Mouse (Mus musculus) thymus, postnatal 25 days (tissue): ENCODE data around the gene Nr0b2.
"Not testable (repeated sequence)": the region's sequence is repeated elsewhere in the genome, so short reads cannot be mapped to it uniquely, and the experiment has no call there.

Experiments
- DNase-seq: peaks from one replicate; pipeline ENCODE4 v3.0.0; 2022

Gene Nr0b2

DNA sequence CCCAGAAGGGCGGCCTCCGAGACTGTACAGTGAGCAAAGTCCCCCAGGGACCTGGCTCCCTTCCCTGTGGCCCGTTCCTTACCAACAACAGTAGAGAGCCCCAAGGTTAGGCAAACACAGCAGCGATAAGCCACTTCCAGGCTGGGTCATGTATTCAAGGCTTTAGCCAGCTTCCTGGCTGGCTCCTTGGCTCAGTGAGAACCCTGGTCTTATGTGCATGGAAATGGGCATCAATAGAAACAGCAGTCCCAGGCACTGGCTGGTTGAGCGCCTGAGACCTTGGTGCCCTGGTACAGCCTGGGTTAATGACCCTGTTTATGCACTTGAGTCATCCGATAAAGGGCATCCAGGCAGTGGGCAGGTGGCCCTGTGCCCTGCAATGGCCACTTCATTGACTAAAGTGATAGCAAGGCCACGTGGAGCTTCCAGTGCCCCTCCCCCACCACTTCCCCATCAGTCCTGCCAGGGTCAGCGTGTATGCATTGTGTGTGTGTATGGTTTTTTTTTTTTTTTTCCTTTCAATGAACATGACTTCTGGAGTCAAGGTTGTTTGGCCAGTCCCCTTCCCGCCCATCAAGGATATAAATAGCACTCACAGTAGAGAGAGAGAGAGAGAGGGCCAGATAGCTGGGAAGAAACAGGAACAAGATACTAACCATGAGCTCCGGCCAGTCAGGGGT, at the start of gene Nr0b2:
Gene Nr0b2 (plus strand): TSS at position 609 of the 680 bp plus-strand sequence.
- DNase-seq, result no peak

DNA sequence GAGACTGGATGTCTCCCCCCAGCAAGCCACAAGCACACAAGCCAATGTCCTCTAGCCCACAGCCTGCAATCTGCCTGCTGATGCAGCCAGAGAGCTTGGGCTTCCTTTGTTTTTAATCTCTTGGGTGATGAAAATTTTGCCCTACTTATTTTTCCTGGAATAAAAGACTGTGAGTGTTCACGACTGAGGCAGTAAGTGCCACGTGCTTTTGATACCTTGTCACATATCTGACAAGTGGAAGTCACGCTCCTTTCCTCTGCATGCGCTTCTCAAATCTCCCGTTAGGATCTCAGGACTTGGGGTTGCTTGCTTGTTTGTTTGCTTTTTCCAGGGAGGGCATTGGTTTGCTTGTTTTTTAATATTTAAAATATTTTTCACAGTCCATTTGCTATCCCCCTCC, 48.9 kb upstream of the Nr0b2 start:
- no peak for DNase-seq

DNA sequence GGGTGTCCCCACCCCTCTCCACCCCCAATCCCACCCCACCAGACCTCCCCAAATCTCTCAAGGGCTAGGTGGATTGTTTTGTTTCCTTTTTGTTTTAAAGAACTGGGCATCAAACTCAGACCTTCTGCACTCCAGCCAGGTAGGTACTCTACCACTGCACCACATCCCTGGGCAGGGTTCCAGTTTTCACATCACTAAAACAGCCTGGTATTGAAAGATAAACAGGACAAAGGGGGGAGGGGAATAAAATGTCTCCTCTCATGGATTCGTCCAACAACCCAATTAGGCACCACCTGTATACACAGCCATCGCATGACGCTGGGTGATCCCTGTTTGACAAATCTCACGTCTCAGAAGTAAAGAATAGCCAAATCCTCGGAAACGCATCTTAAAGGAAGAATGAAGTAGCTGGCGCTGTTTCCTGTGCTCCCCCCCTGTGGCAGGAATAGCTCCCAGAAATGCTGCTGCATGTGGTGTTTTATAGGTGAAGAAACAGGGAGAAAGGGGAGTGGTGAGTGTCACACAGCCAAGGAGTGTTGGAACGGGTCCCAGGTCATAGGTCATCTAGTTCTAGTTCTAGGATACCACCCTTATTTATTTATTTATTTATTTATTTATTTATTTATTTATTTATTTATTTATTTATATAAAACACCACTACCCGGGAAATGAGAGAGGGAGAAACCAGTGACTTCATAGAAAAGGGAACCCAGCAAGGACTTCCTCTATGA, 48.3 kb upstream of the Nr0b2 start:
- no peak for DNase-seq

DNA sequence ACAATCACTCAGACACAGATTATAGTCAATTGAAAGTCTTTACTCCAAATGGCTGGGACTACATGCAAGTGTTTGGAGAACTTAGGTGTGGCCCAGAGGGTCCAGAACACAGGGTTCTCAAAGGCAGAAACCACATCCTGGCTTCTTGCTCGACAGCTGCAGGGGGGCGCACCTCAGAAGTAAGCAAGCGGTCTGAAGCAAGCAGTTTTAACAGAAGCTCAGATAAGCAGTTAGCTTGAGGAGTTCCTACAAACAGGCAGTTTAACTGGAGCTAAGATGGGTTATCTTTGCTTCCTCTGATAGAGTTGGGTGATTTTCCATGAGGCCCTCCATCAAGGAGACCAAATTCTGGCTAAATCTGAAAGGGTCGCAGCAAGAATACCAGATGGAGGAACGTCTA, 46.6 kb upstream of the Nr0b2 start:
- peak; percentile 79 for DNase-seq

DNA sequence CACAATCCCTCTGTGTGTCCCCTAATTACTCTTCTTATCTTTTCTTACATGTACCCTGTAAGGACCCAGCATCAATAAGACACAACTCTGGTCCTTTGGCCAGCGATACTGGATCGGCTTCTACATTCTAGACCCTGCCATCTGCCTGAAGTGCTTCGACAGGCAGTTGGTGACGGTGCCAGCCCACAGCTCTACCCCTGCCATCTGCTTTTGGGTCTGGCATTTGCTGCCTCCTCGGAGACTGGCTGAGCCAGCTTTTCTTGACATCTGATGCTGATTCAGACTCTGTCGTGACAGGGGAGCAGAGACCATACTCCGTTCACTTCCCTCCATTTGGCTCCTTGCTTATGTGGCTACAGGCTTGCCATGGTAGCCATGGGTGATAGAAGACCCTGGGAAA, 44.2 kb upstream of the Nr0b2 start:
- no peak for DNase-seq

DNA sequence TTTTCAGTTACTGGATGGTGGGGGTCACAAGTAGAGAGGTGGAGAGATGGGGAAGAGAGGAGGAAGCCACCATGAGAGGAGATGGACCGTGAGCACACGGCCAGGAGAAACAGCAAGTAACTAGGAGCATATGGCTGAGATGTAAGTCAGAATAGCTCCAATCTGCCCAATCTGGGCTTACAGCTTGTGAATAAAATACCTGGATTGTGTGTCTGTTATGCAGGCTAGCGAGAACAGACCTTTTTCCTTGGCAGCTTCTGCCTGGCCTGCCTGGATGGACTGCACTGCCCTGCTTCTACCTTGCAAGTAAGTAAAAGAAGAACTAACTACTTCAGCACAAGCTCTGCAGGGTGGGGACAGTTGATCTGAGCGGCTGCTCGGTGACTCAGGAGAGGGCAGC, 42.1 kb upstream of the Nr0b2 start:
- no peak for DNase-seq

DNA sequence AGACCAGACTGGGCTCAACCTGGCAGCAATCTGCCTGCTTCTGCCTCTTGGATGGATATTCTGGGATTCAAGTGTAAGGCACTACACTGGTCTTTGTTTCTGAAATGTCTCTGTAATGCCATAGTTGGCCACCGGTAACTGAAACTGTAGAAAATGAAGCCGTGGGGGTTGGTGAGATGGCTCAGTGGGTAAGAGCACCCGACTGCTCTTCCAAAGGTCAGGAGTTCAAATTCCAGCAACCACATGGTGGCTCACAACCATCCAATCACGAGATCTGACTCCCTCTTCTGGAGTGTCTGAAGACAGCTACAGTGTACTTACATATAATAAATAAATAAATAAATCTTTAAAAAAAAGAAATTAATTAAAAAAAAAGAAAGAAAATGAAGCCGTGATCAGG, 40.7 kb upstream of the Nr0b2 start:
- DNase-seq, result not testable (repeated sequence)

DNA sequence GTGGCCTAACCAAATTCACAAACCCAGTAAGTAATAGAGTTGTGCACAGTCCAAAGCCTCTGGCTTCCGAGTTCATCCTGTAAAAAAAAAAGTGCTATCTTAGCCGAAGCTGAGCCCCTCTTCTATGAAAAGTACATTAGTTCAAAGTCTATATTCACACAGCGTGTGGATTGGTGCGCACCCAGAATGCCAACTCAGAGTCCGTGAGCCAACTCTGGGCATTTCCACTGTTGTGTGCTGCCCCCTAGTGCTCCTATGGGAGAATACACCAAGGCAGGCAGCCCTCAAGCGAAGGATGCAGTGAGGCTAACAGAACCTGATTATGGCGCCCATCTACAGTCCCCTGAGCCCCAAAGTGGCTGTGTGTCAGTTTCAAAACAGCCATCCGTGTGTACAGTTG, 40.2 kb upstream of the Nr0b2 start:
- peak; percentile 84 for DNase-seq

DNA sequence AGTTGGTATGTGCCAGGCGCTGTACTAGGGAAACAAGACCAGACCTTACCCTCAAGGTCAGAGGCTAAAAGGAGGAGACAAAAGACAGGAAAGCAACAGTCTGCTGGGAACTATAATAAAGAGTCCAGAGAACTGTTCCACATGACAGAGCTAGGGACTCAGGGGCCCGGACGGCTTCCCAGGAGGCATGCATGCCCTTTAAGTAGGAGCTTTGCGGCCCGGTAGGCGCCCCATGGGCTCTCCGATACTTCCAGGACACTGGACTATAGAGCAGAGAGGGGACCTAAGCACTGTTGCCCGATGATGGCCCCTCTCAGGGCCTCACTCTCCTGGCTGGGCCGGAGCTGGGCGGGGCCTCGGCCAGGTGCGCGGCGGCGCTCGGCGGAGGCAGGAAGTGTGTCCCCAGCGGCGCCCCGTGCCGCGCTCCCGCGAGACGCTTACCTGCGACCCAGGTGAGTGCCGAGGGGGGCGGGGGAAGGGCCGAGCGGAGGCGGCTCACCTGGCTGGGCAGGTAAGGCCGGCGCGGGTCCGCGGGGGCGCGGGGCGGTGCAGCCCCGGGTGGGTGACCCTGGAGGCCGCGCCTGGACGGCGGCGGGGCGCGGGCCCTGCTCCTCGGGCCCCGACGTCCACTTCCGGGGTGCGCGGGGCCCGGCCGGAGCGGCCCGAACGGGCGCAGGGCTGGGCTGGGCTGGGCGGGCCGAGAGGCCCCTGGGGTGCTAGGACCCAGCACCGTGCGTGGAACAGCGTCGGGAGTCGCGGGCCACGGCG, 34.4 kb upstream of the Nr0b2 start, which contains the start of gene Kdf1:
Gene Kdf1 (plus strand): TSS at position 363 of the 768 bp plus-strand sequence.
- peak; percentile 12 for DNase-seq

DNA sequence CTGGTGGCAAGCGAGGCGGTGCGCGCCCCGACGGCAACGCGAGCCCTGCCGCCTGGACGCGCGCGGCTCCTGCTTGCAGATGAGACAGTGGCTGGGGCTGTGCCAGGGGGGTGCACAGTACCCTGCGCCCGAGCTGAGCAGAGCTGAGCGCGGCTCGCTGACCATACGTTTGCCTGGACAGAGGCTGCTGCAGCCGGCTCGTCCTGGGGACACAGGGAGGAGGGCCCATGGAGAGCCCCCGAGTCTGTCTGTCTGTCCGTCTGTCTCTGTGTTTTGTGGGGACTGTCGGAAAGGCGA, 33.9 kb upstream of the Nr0b2 start:
- no peak for DNase-seq

DNA sequence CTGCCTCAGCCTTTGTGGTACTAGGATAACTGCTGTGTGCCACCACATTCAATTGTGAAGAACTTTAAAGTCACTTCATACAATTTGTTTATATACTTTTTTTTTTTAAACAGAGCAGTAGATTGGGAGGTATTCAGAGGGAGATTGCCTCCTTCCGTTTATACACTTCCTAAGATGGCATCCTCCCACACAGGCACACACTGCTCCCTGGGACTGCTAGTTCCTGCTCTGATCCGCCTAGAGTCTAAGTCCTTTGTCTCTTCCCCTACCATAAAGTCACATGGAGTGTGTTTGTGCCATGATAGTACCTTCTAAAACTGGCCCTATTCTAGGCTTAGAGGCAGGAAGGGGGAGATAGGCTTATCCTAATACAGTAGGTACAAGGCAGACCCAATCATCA, 31.7 kb upstream of the Nr0b2 start:
- no peak for DNase-seq

DNA sequence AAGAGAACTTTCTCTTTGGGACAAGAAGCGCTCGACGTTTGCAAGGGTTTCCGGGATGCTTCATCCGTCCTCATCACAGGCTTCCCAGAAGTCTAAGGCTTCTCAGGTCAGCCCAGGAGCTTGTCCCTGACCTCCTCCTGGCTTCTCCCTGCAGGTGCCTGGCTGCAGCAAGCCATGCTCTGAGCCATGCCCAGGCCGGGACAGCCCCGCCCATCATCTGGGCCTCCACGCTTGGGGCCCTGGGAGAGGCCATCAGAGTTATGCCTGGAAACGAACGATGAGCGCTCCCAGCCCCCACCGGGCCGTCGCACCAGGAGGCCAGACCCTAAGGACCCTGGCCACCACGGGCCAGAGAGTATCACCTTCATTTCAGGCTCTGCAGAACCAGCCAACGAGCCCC, 25.4 kb upstream of the Nr0b2 start:
- DNase-seq, result no peak

DNA sequence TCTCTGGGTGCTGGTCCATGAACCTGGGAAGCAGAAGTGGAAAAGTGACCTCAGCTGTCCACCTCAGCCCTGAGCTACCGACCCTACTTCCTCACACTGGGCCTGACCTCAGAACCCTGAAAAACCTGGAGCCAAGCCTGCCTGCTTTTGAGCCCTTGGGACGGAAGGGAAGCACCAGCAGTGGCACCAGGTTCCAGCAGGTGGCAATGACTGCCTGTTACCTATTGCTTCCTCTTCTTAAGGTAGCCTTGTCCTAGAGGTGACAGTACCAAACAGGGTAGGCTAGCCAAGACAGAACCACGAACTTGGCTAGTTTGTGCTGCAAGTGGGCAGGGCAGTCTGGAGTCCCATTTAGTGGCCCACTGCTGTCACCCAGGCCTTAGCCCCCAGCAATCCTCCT, 20.4 kb upstream of the Nr0b2 start:
- no peak for DNase-seq

DNA sequence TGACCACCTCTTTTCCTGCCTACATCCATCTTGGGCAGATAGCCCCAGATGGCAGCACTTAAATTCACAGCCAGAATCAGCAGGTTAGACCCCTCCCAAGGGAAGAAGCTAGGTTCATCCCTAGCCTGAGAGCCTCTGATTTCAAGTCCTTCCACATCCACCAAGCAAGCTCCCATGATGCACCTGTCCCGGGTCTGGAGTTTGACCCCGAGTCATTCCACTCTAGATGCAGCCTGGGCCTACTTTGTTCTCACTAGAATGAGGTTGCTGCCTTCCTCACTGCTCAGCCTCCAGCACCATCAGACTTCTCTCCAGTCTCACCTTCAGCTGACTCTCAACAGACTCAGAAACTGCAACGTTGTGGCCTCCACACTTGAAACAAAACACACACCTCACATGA, 17.1 kb upstream of the Nr0b2 start:
- DNase-seq, result no peak

DNA sequence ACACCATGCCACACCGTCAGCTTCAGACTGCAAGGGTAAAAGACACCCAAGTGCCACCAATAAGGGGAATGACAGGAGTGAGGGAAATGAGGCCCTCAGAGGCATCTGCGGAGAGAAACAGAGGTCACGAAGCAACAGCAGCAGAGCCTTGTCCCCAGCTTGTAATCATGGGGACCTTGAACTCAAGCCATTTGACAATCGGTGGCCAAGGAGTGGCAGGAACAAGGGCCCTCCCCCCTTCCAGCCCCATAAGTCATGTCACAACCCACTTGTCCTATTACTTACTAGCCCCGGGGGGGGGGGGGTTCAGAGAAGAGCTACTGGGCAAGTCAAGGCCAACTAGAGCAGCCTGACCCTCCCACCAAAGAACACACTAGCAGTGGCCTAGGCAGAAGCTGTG, 16.5 kb upstream of the Nr0b2 start:
- DNase-seq, result no peak

DNA sequence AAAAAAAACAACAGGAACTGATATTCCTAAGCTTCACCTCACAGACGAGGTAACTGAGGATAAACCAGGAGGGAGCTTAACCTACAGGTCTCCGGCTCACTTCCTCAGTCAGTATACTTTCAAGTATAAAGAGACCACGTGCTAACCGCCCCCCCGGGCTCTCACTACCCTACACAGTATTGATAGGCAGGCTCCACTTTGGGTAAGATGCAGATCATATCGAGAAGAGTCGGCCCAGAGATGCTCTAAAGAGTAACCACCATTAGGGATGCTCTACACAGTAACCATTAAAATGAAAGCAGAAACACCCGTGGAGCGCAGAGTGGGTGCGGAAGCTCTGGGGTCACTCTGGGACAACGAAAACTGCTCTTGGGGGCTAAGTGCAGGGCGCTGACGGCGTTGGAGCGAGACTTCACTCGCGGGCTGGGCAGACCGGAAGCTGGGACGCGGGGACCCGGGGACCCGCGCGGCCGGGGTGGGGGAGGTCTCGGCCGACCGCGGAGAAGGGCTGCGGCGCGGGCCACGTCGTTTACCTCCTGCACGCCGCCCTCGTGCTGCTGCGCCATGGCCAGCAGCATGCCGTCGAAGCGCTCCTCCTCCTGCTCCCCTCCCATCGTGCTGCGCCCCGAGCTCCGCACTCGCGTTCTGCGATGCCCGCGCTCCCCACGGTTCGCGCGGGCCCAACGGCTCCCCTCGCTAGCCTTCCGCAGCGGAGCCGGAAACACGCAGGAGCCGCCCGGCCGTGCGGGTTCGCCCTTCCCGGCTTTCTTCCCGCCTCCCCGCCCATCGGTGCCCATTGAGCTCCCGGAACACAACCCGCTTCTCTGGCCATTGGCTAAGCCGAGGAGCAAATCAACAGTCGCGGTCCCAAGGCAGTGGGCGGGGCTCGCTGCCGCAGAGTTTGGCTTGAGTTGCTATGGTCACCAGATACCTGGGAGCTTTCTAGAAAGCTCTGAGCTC, 7.6 kb upstream of the Nr0b2 start, which contains the start of gene Nudc:
Gene Nudc (minus strand): TSS at position 725 of the 960 bp plus-strand sequence.
- DNase-seq, result peak; percentile 95

DNA sequence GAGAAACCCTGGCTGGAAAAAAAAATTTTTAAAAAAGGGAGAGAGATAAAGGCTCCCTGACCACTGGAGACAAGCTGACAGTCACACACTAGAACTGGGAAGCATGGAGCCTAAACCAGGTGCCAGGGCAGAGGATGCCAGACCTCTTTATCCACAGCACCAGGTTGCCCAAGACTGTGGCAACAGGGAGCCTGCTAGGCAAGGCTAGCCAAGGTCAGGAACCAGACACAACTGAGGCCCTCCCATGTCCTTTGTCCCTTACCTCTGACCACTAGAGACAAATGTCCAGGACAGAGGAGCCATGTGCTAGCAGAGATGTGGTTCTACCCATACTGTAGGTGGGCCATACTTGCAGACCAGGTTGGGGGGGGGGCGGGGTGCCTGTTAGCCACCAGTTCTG, 1.1 kb upstream of the Nr0b2 start:
- no peak for DNase-seq

DNA sequence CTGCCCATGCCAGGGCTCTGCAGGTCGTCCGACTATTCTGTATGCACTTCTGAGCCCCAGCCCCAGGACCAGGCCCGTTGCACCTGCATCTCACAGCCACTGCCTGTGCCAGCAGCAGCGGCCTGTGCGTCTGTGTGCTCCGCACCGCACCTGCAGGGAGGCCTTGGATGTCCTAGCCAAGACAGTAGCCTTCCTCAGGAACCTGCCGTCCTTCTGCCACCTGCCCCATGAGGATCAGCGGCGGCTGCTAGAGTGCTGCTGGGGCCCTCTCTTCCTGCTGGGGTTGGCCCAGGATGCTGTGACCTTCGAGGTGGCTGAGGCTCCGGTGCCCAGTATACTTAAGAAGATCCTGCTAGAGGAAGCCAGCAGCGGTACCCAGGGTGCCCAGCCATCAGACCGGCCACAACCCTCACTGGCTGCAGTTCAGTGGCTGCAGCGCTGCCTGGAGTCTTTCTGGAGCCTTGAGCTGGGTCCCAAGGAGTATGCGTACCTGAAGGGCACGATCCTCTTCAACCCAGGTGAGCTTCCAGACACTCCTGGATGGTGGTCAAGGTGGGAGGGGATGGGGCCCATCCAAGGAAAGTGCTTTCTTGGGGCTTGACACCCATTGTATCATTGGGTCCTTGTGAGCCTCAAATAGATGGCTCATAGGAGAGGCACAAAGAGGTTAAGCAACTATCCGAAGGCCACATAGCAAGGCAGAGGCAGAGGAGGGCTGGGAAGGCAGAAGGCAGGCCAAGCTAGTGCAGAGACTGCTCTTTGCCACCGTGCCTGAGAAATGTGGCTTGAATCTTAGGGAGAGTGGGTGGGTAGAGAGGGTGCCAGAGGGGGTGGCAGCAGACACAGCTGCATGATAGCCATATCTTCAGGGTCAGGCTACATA, 513 bp downstream of the Nr0b2 start:
- no peak for DNase-seq

DNA sequence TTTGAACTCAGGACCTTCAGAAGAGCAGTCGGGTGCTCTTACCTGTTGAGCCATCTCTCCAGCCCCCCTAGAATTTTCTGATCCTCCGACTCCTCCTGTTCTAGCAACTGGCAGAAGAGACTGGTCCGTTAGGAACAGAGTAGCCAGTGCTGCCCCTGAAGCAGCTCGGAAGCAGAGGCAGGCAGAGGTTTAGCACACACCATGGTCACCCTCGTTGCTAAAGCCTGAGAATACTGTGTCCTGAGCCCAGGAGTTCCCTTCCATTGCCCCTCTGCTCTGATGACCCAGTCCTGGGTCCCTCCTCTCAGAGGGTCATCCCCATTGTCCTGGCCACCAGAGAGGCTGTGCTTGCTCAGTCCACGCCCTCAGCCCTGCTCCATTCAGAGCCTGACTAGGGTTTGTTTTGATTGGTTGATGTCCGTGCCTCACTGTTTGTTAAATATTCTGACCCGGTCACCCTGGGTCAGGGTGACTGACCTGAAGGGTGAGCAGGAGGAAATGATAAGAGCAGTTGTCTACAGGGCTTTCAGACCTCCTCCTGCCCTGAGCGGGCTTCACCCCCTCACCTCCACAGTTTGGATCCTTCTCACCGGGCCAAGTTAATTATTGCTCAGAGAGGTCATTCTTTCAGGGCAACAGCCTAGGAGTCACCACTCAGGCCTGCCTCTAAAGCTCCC, 4.0 kb downstream of the Nr0b2 start:
- DNase-seq, result no peak

DNA sequence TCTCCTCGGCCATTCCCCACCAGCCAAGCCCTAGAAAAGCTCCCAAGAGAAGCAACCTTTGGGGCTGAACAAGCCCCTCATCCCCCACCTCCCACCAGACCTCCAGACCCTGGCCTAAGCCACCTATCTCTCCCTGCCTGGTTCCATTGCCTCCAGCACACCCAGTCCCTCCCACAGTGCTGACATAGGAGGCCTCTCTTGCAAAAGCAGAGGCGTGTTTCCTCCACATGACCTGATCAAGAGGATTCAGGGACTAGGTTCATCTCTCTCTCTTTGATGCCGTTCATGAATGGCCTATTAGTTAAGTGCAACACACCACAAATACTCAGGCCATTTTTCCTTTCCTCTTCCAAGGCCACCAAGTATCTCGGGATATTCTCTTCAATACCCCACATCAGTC, 6.7 kb downstream of the Nr0b2 start:
- no peak for DNase-seq

DNA sequence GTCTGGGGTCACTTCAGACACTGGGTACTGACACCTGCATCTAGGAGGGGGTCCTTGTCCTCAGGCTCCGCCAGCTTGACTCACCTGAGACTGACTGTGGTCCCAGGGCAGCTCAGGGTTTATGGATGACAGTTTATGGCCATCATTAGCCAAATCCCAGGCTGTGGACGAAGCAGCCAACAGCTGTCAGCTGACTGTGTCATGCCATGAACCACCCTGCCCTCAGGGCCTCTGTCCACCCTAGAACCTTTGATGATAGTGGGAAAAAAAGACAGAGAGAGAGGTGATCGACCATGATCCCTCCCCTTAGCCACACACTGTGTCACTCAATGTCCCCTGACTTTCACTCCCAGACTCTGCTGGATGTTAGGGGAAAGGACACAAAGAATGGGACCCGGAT, 8.4 kb downstream of the Nr0b2 start:
- no peak for DNase-seq
